Mouse (Mus musculus) E14TG2a.4 (cell line): ENCODE measurements around the gene Lmx1b.

Experiments
- H3K27me3 ChIP-seq: 2 replicates; pipeline ENCODE4 v1.6.1; 2014; ENCODE audit warnings: low read length, control low read depth; ENCODE audit not compliant: insufficient read depth
- H3K36me3 ChIP-seq: 2 replicates; pipeline ENCODE4 v1.6.1; 2014; ENCODE audit warnings: low read length, control low read depth; ENCODE audit not compliant: insufficient read depth
- H3K4me1 ChIP-seq: replicated peaks from 2 replicates; pipeline ENCODE4 v1.6.1; 2014; ENCODE audit warnings: low read depth, low read length, control low read depth
- H3K4me3 ChIP-seq: replicated peaks from 2 replicates; pipeline ENCODE4 v1.5.1; 2014; ENCODE audit warnings: mild to moderate bottlenecking, low read length
- H3K9me3 ChIP-seq: 2 replicates; pipeline ENCODE4 v1.6.1; 2014; ENCODE audit warnings: low read length, control low read depth
- CTCF ChIP-seq: conservative IDR thresholded peaks from 2 replicates; pipeline ENCODE4 v1.5.1; 2014; ENCODE audit warnings: low read length
- NANOG ChIP-seq: IDR thresholded peaks from 2 replicates; pipeline ENCODE4 v1.6.1; 2014; ENCODE audit warnings: borderline replicate concordance, low read length, mixed read lengths
- POU5F1 ChIP-seq: IDR thresholded peaks from 2 replicates; pipeline ENCODE4 v1.6.1; 2014; ENCODE audit warnings: low read length, borderline replicate concordance

Gene Lmx1b

GRCm38 (mm10) chr2:33633955-33634354 is 6.4 kb downstream of the Lmx1b start:
- Histone ChIP-seq H3K36me3 (no peaks in the 10 kb centered on the region), H3K4me1 (peaks cover 81% of the 10 kb centered on the region), H3K4me3 (no peak overlapping the region), H3K9me3 (no peaks in the 10 kb centered on the region), H3K27me3 (peaks cover 100% of the 10 kb centered on the region)
- TF ChIP-seq CTCF, result no peak
- no peak for TF ChIP-seq NANOG
- no peak for TF ChIP-seq POU5F1

- Histone ChIP-seq H3K4me1 (peaks cover 78% of the 10 kb centered on the region), H3K36me3 (no peaks in the 10 kb centered on the region), H3K9me3 (no peaks in the 10 kb centered on the region), H3K4me3 (no peak overlapping the region), H3K27me3 (peaks cover 100% of the 10 kb centered on the region)
- TF ChIP-seq POU5F1 (no peak), NANOG (no peak), CTCF (no peak)
These were observed 7.1 kb downstream of the Lmx1b start for GRCm38 (mm10) chr2:33633237-33633636.

GRCm38 (mm10) chr2:33632551-33633059 is 7.7 kb downstream of the Lmx1b start:
- TF ChIP-seq POU5F1 (no peak), NANOG (no peak), CTCF (no peak)
- Histone ChIP-seq H3K4me3 (no peak overlapping the region), H3K27me3 (peaks cover 100% of the 10 kb centered on the region), H3K9me3 (no peaks in the 10 kb centered on the region), H3K36me3 (no peaks in the 10 kb centered on the region), H3K4me1 (peaks cover 72% of the 10 kb centered on the region)

GRCm38 (mm10) chr2:33631708-33632343 is 8.5 kb downstream of the Lmx1b start:
- Histone ChIP-seq H3K4me3 (peak overlapping the region; percentile 53), H3K9me3 (no peaks in the 10 kb centered on the region), H3K4me1 (peaks cover 67% of the 10 kb centered on the region), H3K36me3 (no peaks in the 10 kb centered on the region), H3K27me3 (peaks cover 100% of the 10 kb centered on the region)
- TF ChIP-seq NANOG (no peak), POU5F1 (no peak), CTCF (no peak)

- H3K27me3 ChIP-seq, result peaks cover 100% of the 10 kb centered on the region
- no peaks in the 10 kb centered on the region for H3K36me3 ChIP-seq
- no peak for TF ChIP-seq CTCF
- TF ChIP-seq POU5F1, result 0 out of 2 replicates have a peak, but pooled peaks have one; percentile 2
- no peak for TF ChIP-seq NANOG
- H3K4me1 ChIP-seq, result peaks cover 61% of the 10 kb centered on the region
- peak overlapping the region; percentile 53 for H3K4me3 ChIP-seq
- no peaks in the 10 kb centered on the region for H3K9me3 ChIP-seq
These were observed 9.1 kb downstream of the Lmx1b start for GRCm38 (mm10) chr2:33631022-33631707.

- Histone ChIP-seq H3K9me3 (no peaks in the 10 kb centered on the region), H3K36me3 (no peaks in the 10 kb centered on the region), H3K4me3 (0 out of 2 replicates have a peak overlapping the region, but pooled peaks have one; percentile 10), H3K27me3 (peaks cover 100% of the 10 kb centered on the region), H3K4me1 (peaks cover 52% of the 10 kb centered on the region)
- TF ChIP-seq POU5F1, result no peak
These were observed 10.0 kb downstream of the Lmx1b start for GRCm38 (mm10) chr2:33630081-33631021.

- Histone ChIP-seq H3K4me3 (0 out of 2 replicates have a peak overlapping the region, but pooled peaks have one; percentile 10), H3K9me3 (no peaks in the 10 kb centered on the region), H3K27me3 (peaks cover 100% of the 10 kb centered on the region), H3K36me3 (no peaks in the 10 kb centered on the region), H3K4me1 (peaks cover 51% of the 10 kb centered on the region)
- TF ChIP-seq POU5F1, result no peak
- no peak for TF ChIP-seq NANOG
- TF ChIP-seq CTCF, result no peak
These were observed 10.7 kb downstream of the Lmx1b start for GRCm38 (mm10) chr2:33629641-33630040.

GRCm38 (mm10) chr2:33628791-33629190 is 11.5 kb downstream of the Lmx1b start:
- H3K4me3 ChIP-seq, result no peak overlapping the region
- H3K4me1 ChIP-seq, result peaks cover 52% of the 10 kb centered on the region
- H3K36me3 ChIP-seq, result no peaks in the 10 kb centered on the region
- peaks cover 100% of the 10 kb centered on the region for H3K27me3 ChIP-seq
- no peaks in the 10 kb centered on the region for H3K9me3 ChIP-seq
- TF ChIP-seq POU5F1, result no peak
- TF ChIP-seq NANOG, result no peak
- no peak for TF ChIP-seq CTCF
